Mouse (Mus musculus): Measurements from ENCODE around the gene Ces1e.
"Not testable (repeated sequence)": the region's sequence is repeated elsewhere in the genome, so short reads cannot be mapped to it uniquely, and the experiment has no call there.

Gene Ces1e

DNA sequence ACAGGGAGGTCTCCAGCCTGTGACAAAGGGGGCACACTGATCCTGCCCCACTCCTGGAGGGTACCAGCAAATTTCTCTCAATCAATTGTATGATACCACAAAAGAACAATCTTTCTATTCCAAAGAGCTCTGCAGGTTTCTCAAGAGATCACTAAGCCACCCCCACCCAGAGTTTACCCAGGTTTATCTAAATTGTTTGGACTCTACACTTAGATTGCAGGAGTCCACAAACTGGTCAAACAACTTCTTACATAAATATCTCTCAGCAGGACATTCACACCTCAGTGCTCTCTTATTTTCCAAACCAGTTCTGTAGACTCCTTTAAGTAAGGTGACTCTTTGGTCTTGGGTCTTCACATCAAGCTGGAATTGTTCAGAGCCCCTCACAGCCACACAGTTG lies at the start of gene Ces1e:
TSS of gene Ces1e (minus strand) at position 174 of the 400 bp plus-strand sequence.
- no peak for DNase-seq (ENCODE audit: low read depth, low spot score)

DNA sequence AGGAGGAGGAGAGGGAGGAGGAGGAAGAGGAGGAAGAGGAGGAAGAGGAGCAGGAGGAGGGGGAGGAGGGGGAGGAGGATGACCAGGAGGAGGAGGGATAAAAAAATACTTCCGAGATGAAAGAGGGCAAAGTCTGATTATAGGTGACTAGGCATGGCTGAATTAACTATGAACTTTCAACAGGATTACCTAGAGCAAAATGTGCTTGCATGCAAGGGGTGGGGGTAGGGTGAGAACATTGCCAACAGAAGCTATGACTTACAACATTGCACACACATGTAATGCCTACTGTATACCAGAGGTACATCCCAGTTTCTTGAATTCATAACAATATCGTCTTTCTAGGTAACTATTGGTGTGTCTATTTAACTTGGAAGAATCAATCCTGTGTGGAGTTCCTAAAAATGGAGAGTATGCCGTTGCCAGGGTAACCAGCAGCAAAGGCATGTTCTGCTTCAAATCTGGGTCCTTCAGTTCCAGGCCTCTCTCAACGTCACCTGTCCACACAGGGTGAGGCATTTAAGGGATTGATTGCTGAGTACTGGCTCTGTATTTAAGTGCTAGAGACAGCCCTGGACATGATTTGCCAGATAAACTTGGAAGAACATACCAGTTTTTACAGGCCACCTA lies 48.9 kb upstream of the Ces1e start:
- DNase-seq (ENCODE audit: low read depth, low spot score): no peak

DNA sequence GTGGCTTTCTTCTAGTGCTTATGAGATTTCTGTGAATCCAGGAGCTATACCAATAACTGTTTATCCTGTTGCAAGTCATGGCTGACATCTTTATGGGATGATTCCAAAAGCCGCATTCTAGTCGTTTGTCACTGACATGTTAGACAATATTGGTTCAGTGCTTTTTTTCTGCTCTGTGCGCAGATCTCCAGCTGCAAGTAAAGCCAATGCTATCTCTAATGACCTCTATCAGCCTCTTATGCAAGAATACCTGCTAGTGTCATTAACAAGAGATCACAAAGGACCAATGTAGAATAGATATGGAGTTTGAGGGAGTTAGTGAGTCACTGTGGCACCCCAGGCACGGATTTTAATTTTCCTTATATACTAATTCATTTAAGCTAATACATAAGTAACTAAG lies 45.2 kb upstream of the Ces1e start:
- no peak for DNase-seq (ENCODE audit: low read depth, low spot score)

DNA sequence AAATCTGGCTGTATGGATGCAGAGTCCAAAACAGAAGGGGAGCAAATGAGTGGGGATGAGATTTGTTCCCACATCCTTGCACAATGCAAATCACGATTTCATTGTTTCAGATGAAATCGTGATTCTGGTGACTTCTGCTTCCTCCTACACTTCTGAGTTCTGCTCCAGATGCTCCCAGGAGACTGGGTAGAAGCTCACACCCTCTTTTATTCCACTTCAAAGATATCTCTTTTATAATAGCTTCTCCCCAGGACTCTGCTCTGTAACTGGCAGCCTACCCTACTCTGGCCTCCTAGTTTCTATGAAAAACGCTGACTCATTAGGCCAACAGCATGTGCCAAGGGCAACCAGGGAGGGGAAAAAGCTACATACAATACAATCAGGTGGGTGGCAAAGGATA lies 43.9 kb upstream of the Ces1e start:
- no peak for DNase-seq (ENCODE audit: low read depth, low spot score)

DNA sequence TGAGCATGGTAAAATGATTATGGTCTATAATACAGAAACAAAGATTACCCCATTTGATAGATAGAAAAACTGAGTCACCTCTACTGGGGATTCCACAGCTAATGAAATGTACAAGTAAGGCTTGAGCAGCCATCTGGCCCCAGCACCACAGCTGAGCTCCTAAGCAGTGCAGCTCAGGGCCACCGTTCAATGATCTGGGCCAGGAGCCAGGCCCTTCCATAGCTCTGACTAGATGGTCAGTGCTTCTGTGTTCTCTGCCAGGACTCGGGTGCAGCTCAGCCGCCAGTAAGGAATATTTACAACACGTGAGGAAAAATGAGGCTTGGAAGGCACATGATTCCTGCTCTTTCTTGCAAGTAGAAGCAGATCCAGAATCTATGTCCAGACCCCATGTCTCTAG lies 43.3 kb upstream of the Ces1e start:
- no peak for DNase-seq (ENCODE audit: low read depth, low spot score)

DNA sequence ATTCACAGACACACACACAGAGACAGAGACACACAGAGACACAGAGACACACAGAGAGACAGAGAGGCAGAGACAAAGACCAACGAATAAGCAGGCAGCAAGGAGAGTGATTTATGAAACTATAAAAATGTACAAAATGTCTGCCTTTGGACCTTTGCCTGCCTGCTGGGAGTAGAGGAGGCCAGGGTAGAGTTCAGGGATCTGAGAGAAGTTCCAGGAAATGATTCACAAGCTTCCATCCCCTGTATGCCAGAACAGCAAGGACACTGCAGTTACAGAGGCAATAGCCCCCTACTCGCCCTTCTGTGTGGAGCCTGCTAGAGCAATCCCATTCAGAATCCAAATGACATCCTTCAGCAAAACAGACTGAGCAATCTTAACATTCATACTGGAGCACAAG lies 32.0 kb upstream of the Ces1e start:
- DNase-seq (ENCODE audit: low read depth, low spot score): no peak

DNA sequence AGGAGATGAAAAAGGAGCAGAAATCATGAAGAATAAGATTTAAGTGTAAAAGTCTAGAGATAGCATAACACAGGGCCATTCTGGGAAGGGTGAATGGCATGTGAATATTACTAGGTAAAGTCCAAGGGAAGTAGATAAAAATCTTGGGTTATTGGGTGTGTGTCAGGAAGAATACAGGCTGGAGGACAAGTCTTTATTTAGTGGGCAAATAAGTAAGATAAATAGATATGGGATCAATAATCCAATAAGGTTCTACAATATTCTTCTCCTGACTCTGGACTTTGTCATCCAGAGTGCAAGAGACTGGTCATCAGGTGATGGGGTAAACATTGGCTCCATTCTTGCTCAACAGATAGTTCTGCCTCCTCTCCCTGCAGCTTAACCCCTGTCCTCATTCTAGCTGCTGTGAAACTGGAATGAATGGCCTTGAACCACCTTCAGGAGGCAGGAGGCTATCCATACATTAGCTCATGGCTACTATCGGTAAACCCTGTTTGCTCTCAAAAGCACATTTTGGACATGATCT lies 23.0 kb upstream of the Ces1e start:
- no peak for DNase-seq (ENCODE audit: low read depth, low spot score)

DNA sequence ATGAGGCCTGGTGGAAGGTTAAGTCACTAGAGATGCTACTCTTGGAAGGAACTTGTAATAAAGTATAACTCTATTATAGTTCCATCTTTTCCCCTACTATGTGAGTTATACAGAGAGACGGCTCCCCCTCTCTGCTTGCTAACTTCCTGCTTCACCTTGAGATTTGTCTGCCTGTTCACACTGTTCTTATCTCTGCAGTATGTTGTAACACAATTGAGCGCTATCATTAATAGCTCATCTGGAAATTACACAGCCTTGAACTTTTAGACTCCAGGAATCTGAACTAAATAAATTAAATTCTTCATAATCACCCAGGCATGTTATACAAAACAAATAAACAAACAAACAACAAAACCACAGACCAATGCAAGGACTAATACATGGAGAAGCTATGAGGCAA lies 16.6 kb upstream of the Ces1e start:
- DNase-seq (ENCODE audit: low read depth, low spot score): no peak

DNA sequence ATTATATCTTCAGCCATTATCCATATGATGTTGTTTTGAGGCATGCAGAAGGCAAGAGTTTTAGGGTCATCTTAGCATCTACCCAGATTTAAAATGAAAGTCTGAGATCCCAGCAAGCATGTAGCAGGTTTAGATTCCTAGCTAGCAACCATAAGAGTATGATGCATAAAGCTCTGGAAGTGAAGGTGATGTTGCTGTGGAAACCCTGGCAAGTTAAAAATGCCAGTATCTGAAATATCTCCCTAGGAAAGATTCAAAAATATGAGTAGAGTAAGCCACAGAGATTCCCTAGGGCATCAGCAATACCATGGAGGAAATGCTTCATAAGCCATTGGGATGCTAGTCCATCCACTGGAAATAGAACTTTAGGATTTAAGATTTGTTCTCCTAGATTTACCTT lies 10.5 kb upstream of the Ces1e start:
- DNase-seq (ENCODE audit: low read depth, low spot score): no peak

DNA sequence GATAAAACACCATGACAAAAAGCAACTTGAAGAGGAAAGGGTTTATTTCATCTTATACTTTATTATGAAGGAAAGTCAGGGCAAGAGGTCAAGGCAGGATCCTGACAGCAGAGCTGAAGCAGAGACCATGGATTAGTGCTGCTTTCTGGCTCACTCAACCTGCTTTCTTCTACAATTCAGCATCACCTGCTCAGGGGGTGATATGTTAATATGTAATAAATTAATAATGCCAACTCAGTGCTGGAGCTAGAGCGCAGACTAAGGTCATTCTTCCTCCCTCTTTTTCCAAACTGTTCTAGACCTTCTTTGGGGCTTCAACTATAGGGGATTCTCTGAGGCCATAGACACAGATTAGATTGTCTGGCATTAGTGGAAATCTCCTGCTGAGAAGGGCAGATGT lies 6.3 kb upstream of the Ces1e start:
- no peak for DNase-seq (ENCODE audit: low read depth, low spot score)

DNA sequence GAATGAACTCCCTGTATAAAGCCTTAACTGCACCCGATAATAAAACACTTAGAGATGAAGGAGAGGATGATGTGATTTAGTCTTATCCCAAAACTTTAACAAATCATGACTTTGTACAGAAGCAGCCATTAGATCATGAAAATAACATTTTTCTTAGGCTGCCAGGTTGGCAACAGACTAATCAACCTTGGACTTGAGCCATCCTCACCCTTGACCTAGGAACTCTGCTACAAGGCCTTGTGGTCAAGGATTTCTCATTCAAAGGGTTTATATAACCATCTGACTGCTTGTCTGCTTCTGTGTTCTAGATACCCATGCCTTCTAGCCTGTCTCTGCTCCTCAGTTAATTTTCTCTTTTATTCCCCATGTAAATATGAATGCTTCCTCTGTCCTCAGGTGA lies 5.3 kb upstream of the Ces1e start:
- DNase-seq (ENCODE audit: low read depth, low spot score): no peak

DNA sequence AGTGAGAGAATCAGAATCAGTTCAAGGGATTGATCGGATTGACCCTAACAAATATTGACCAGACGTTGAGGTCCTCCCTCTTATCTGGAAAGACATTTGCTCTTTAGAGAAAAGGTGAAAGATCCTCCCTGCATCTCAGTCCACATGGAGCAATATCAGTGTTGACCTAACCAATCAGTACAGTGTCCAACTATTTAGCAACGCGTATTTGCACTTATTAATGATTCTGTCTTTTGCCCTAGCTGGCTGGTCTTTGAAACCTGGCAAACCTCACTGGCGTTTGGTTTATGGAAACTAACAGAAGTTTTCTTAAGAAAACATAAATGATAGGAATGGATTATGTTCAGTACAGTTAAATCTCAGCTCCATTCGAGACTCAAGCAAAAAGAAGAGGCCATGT lies 4.6 kb upstream of the Ces1e start:
- no peak for DNase-seq (ENCODE audit: low read depth, low spot score)

DNA sequence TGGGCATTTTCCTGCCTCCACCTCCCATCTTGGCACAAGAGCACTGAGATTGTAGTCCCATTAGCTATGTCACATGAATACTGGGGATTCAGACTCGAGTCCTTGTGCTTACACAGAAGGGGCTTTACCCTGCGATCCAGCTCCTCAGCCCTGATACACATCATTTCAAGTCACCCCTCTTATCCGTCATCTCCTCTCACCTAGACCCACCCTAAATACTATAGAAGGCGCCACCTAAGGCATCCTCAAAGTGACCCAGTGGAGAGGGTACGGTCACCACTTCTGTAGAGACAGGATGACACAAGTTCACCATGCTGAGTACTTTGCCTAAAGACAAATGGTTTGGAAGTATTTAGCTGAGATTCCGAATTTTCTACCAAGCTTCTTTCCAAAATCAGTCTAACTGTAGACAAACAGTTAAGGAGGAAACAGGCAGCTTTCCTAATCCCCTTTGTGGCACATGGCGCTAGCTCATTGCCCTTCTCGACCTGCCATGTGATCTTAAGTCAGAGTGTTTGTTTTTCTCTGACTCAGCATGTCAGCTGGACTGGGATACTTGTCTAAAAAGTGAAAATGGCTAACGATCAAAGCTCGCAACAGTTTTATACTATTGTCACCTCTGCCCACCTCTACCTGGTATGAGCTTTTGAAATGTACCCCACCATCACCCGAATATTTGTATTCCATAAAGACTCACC lies 597 bp downstream of the Ces1e start:
- no peak for DNase-seq (ENCODE audit: low read depth, low spot score)

DNA sequence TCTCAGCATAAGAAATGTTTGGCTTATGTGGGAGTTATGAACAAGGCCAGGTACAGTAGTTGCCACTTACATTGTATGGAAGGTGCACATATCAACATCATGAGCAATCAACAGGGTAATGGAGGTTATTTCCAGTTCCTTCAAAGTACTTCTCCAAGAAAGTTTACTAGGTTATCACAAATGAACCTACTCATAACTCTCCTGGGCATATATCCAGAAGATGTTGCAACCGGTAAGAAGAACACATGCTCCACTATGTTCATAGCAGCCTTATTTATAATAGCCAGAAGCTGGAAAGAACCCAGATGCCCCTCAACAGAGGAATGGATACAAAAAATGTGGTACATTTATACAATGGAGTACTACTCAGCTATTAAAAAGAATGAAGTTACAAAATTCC lies 2.9 kb downstream of the Ces1e start:
- DNase-seq (ENCODE audit: low read depth, low spot score): not testable (repeated sequence)

DNA sequence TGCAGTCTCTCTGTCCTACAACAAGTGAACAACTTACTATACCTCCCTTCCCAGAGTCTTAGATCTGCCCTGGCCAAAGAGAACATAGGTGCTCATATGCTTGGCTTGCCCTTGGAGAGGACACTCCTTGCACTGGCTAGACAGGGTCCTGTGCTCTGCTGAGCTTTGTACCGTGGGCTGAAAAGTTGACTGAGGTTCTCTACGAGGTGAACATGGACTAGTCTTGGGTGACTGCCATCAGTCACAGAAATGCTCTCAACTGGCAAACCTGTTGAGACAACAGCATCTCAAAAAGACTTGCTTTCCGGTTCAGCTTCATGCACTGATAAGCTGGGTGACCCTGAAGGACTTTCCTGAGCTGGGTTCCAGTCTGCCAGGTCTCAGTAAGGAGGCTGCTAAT lies 7.5 kb downstream of the Ces1e start:
- no peak for DNase-seq (ENCODE audit: low read depth, low spot score)

DNA sequence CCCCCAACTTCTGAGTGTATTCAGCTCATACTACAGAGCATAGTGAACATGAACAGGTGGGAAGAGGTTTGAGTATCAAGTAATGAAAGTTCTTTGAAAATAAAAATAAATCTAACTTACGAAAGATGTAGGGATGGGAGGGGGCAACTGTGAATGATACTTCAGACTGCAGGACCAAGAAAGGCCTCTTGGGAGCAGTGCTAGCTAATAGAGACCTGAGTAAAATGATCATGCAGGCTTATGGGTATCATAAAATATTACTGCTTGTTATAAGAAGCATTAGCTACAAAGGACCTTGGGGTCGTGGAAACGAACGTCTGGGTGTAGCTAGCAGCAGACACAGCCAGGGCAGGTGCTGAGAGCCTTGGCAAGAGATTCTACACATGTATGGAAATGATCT lies 11.6 kb downstream of the Ces1e start:
- DNase-seq (ENCODE audit: low read depth, low spot score): no peak

DNA sequence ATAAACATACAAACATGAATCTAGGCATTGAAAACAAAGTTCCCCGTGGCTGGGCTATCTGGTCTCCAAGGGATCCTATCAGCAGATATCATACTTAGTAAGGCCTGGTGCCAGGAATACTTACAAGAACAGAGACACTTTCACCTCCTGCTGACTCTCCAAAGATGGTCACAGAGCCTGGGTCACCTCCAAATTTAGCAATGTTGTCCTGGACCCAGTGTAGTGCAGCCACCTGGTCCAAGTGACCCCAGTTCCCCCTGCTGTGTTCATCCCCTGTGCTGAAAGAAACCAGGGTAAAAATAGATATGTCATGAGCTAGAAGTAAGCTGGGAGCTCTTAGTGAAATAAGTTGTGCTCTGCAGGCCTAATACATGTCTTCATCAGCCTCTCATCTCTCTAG lies 12.0 kb downstream of the Ces1e start:
- DNase-seq (ENCODE audit: low read depth, low spot score): no peak

DNA sequence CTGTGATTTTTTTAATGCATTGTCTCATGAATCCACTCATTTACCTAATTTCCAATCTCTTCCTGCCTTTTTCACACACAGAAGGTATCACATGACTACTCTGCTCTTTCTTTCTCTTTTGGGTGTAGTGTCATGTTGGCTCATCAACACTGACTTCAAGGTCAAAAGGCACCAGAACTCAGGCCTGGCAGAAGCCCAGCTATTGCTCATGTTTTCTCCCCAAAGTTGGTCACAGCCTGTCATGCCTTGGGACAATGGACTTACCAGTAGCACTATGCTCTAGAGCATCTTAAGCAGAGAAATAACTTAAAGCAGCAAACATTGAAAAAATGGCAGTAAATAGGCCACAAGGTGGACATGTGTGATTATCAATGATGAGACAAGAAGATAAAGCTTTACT lies 18.3 kb downstream of the Ces1e start:
- no peak for DNase-seq (ENCODE audit: low read depth, low spot score)

DNA sequence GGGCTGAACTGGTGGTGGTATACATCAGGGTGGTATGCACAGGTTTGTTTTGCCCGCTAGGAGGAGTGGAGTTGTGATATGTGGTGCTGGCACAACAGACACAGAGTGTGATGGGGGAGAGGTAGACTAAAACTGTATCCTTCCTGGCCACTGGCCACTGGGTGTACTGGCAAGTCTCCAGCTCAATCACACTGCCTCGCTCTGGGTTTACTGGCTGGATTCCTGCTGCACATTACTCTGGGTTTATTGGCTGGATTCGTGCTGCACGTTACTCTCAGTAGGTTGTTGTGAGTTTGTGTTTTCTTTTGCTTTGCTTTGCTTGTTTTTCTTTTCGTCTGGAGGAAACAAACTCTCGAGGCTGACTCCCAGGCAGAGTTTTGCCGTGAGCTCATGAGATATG lies 30.3 kb downstream of the Ces1e start:
- not testable (repeated sequence) for DNase-seq (ENCODE audit: low read depth, low spot score)

DNA sequence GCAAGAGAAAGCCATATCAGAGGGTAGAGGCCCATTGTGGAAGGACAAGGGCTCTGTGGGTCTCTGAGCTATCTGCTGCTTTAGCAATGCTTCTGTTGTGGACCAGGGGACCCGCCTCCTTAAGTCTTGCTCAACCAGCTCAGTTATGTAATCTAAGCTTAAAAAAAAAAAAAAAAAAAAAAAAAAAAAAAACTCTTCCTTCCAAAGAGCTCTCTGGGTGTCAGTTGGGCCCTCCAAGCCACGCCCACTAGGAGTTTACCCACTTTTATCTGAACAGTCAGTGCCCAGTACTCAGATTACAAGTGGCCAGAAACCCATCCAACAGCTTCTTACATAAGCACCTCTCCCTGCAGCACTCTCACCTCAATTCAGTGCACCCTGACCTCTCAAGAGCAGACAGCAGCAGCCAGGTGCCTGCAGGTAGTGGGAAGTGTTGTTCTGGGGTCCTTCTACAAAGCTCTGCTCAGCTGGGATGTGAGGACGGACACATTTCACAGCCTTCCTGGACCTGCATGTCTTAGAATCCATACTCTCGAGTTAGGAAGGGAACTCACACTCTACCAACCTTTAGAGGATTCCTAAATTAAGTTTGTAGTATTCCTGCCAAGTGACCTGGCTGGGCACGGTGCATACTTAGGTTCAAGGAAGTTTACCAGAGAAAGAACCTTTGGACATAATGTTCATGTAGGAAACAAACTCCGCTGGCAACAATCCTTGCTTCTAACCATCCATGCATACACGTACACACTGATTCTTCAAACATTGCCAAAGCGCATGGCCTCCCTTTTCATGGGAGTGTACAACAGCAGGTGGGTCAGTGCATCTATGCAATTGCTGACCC lies 31.5 kb downstream of the Ces1e start, which contains the start of gene Ces1d:
TSS of gene Ces1d (minus strand) at position 154 of the 841 bp plus-strand sequence.
- no peak for DNase-seq (ENCODE audit: low read depth, low spot score)

DNA sequence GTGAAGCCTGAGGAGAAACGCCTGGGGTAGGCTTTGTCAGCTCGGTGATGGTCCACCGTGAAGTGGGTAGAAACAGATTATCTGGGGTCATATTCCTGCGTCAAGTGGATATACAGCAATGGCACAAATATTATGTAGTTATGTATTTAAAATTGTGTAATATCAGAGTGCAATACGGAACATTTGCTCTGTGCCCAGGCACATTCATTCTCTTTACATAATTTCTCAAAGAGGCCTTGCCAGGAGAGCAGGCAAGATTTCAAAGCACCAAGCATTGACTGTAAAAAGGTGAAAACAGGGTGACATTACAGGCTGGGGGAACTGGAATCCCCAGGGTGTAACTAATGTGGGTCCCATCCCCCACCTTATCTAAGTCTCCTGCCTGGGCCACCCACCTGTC lies 33.0 kb downstream of the Ces1e start:
- no peak for DNase-seq (ENCODE audit: low read depth, low spot score)

DNA sequence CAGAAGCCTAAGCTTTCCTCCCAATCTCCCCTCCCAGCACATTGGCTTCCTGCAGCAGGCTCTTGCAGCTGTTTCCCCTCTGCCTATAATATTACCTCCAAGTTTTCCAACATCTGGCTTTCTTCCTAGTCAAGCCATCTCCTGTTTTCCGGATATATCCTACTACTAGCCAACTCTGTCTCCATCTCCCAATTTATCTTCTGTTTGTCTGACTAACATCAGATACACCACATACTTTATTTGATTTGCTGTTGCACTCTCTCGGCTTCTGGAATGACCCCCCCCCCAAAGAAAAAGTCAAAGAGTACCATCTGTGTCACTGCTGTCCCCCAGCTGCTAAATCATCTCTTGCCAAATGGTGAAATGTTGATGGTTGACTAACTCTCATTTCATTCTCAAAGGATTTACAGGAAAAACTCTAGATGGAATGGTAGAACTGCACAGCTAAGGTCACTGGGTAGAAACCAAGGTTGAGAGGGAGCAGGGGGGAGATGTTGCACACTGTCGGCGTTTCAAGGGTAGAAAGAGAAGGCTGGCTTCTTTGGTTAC lies 48.8 kb downstream of the Ces1e start:
- DNase-seq (ENCODE audit: low read depth, low spot score): no peak

Data from CD4-positive, CD25-positive, alpha-beta regulatory T cell, adult 2 months (primary cell).